Mouse (Mus musculus) forebrain, embryonic 12.5 days (tissue): ENCODE measurements around the gene Gm47791. TPM values are rescaled to one million over a fixed set of nuclear protein-coding genes. Genes with fewer than 3 reads are reported as not detected.

Experiments used
- ATAC-seq: fragments of 200-750 bp; cut with Nextera tagmentation; 2 replicates; pipeline ENCODE4 v1.8.0; 2017; ENCODE audit warnings: moderate TSS enrichment; ENCODE audit not compliant: low FRiP score
- H3K27ac ChIP-seq: fragments of 300-500 bp; sonication (generic); 2 replicates; pipeline ENCODE4 v1.5.1; 2016; ENCODE audit warnings: mild to moderate bottlenecking
- H3K27me3 ChIP-seq: fragments of 300-500 bp; sonication (generic); 2 replicates; pipeline ENCODE4 v1.6.1; 2016; ENCODE audit warnings: mild to moderate bottlenecking
- H3K36me3 ChIP-seq: fragments of 300-500 bp; sonication (generic); replicated peaks from 2 replicates; pipeline ENCODE4 v1.6.1; 2016; ENCODE audit warnings: mild to moderate bottlenecking
- H3K4me1 ChIP-seq: fragments of 300-500 bp; sonication (generic); 2 replicates; pipeline ENCODE4 v1.6.1; 2016
- H3K4me2 ChIP-seq: fragments of 300-500 bp; sonication (generic); 2 replicates; pipeline ENCODE4 v1.6.1; 2016; ENCODE audit warnings: mild to moderate bottlenecking, moderate library complexity
- H3K4me3 ChIP-seq: fragments of 300-500 bp; sonication (generic); replicated peaks from 2 replicates; pipeline ENCODE4 v1.5.1; 2016; ENCODE audit warnings: mild to moderate bottlenecking
- H3K9ac ChIP-seq: fragments of 300-500 bp; sonication (generic); 2 replicates; pipeline ENCODE4 v1.6.1; 2016; ENCODE audit warnings: mild to moderate bottlenecking
- H3K9me3 ChIP-seq: fragments of 300-500 bp; sonication (generic); 2 replicates; pipeline ENCODE4 v1.6.1; 2016
- WGBS: fragments of 180-500 bp; shearing (Covaris S2); methylation state at CpG from one replicate; pipeline ENCODE4 v1.1.7; 2016; 5-methylcytosine and 5-hydroxymethylcytosine counted together
- polyA plus RNA-seq: library from polyadenylated mRNA; unstranded; fragments of >200 nt; fragmentation: Nextera tagmentation; extraction: Ambion mirVana; gene quantifications from 2 replicates; pipeline ENCODE4 v1.2.1, GENCODE M21; 2016

Gm47791 gene
- not detected in 2 replicates for polyA plus RNA-seq

DNA sequence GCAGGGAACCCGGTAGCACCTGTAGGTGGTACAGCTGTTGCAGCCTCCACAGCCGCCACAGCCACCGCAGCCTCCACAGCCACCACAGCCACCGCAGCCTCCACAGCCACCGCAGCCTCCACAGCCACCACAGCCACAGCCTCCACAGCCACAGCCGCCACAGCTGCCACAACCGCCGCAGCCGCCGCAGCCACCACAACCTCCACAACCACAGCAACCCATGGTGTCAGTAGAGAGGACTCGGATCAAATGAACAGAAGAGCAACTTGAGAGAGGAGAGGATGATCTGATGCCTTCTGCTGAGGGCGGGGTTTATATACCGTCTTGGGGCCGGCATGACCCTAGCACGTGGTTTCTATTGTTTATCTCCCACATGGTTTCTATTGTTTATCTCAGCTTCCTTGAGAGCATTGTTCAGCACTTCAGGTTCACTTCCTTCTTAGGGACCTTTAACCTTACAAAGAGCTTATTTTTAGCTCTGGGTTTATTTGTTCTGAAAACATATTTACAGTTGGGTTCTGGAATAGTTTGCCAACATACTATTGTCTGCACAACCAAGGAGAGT, at the start of gene Gm47791:
Gene Gm47791, minus strand, starts transcription at position 222 of the 565 bp plus-strand sequence.
- H3K9me3 ChIP-seq = no peaks in the 10 kb centered on the region
- no peak for ATAC-seq
- H3K9ac ChIP-seq = no peak within 1 kb of the TSS
- H3K4me2 ChIP-seq = no peak within 1 kb of the TSS
- H3K27me3 ChIP-seq = no peaks in the 10 kb centered on the region
- no peak within 1 kb of the TSS for H3K4me3 ChIP-seq
- H3K36me3 ChIP-seq = no peaks in the 10 kb centered on the region
- no peak within 1 kb of the TSS for H3K27ac ChIP-seq
- H3K4me1 ChIP-seq = no peaks in the 10 kb centered on the region
- WGBS = 93% methylated on average over 15 of the region's 15 CpGs

DNA sequence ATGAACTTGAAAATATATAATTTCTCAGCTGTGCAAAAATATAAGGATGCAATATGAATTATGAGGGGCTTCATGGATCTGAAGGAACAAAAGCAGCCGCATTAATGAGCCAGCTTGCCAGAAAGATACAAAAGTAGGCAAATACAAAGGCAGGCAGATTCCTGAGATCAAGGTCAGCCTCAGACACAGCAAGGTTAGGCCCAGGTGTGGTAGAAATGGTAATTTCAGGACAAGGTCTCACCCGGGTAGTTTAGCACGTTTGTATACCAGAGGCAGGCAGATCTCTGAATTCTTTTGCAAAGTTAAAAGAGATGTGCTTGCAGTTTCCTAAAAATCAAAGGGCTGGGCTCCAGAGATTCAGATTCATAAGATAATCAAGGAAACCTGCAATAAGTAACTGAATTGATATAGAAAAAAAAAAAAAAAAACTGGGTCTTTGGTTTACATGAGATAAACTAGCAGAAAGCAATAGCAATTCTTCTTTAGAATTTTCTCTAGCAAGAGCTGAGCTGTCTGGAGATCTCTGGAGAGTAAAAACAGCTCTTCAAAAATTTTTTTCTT, 49.7 kb upstream of the Gm47791 start:
- Histone ChIP-seq H3K4me2 (no peak overlapping the region), H3K27ac (no peak overlapping the region), H3K4me3 (no peak overlapping the region), H3K9me3 (no peaks in the 10 kb centered on the region), H3K9ac (no peak overlapping the region), H3K4me1 (no peaks in the 10 kb centered on the region), H3K27me3 (no peaks in the 10 kb centered on the region), H3K36me3 (no peaks in the 10 kb centered on the region)
- WGBS = 86% methylated on average over 3 of the region's 3 CpGs
- ATAC-seq = no peak

DNA sequence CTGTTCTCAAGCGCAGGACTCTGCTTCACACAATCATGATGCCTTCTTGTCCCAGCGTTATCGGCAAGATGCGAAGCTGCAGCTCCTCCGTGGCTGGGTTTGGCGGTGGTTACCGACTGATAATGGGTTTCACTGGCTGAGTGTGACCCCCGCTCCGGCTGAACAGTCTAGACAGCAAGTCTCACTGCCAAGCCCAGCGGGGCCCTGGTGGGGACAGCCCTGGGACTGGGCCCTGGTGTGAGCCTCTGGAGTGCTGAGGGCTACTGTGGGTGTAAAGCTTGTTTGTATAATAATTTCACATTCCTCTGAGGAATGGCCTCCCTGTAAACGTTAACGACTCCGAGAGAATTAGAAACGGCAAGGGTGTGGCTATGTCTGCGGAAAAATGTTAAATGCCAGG, 49.1 kb upstream of the Gm47791 start:
- Histone ChIP-seq H3K27ac (no peak overlapping the region), H3K27me3 (no peaks in the 10 kb centered on the region), H3K36me3 (no peaks in the 10 kb centered on the region), H3K4me3 (no peak overlapping the region), H3K9ac (no peak overlapping the region), H3K4me2 (no peak overlapping the region), H3K4me1 (no peaks in the 10 kb centered on the region), H3K9me3 (no peaks in the 10 kb centered on the region)
- no peak for ATAC-seq
- WGBS = 73% methylated on average over 15 of the region's 15 CpGs

DNA sequence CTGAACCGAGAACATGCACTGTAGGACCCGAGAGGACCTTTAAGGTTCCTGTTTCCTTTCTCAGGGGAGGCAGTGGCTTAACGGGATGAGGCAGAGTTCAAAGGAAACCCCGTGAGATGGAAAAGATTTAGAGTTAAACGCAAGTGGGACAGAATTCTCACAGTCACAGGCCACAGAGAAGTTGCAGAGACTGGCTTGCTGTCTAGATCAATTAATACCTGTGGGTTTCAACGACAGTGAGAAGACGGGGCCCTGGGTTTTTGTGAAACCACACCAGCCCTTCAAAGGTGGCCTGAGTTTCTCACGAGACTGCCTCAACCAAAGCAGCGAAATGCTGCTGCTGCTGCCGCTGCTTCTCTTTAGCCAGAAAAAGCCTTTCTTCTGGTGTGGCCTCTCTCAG, 48.3 kb upstream of the Gm47791 start:
- Histone ChIP-seq H3K4me3 (no peak overlapping the region), H3K4me1 (no peaks in the 10 kb centered on the region), H3K27me3 (no peaks in the 10 kb centered on the region), H3K27ac (no peak overlapping the region), H3K9me3 (no peaks in the 10 kb centered on the region), H3K9ac (no peak overlapping the region), H3K36me3 (no peaks in the 10 kb centered on the region), H3K4me2 (no peak overlapping the region)
- WGBS = 58% methylated on average over 10 of the region's 10 CpGs
- no peak for ATAC-seq

DNA sequence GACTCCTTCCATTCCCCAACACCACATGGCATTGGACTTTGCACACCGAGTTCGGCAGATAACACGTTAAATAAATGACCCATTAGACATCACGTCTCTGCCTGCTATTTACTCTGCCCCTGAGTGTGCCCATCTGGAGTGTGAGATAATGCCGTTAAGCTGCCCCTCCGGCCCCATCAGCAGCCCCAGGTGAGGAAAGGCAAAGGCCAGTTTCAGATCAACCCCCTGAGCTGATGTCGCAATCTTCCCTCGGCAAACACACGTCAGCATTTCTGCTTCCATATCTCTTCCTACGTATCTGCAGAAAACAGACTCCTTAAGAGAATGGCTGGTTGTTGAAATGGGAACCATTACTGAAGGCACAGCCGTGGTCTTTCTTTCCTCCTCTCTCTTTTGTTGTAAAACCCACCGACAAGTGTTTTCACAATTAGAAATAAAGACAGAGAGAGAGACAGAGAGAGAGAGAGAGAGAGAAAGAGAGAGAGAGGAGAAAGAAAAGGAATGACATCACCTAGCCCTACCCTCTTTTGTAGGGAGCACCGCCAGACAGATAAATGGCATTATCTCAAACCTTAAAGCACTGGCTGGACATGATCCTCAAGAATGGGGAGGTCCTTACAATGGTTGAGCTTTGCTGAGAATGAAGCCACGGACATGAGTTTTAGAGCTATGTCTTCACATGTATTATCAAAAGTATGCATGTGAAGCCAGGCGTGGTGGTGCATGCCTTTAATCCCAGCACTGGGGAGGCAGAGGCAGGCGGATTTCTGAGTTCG, 45.1 kb upstream of the Gm47791 start:
- Histone ChIP-seq H3K4me2 (no peak overlapping the region), H3K27ac (no peak overlapping the region), H3K36me3 (no peaks in the 10 kb centered on the region), H3K9ac (no peak overlapping the region), H3K4me3 (no peak overlapping the region), H3K4me1 (no peaks in the 10 kb centered on the region), H3K9me3 (no peaks in the 10 kb centered on the region), H3K27me3 (no peaks in the 10 kb centered on the region)
- ATAC-seq = no peak
- 79% methylated on average over 17 of the region's 17 CpGs for WGBS

DNA sequence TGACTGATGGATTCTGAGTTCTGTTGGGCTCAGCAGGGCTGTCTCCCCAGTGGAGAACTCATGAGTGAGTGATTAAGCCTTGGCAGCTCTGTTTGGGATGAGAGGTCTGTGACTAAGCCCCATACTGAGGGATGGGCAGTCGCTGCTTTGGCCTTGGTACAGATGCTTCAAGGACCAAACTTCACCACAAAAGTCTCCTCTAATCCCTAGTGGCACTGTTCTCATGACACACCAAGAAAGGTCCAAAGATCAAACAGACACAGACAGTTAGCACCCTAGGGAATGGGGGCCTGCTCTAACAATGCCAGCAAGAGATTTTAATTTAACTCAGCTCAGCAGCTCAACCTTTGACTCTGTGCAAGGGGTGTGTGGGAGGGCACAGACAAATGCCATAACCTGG, 40.7 kb upstream of the Gm47791 start:
- Histone ChIP-seq H3K9ac (no peak overlapping the region), H3K4me2 (no peak overlapping the region), H3K27me3 (no peaks in the 10 kb centered on the region), H3K4me1 (no peaks in the 10 kb centered on the region), H3K27ac (no peak overlapping the region), H3K9me3 (no peaks in the 10 kb centered on the region), H3K36me3 (no peaks in the 10 kb centered on the region), H3K4me3 (no peak overlapping the region)
- ATAC-seq = no peak
- 86% methylated on average over 1 of the region's 1 CpGs for WGBS

DNA sequence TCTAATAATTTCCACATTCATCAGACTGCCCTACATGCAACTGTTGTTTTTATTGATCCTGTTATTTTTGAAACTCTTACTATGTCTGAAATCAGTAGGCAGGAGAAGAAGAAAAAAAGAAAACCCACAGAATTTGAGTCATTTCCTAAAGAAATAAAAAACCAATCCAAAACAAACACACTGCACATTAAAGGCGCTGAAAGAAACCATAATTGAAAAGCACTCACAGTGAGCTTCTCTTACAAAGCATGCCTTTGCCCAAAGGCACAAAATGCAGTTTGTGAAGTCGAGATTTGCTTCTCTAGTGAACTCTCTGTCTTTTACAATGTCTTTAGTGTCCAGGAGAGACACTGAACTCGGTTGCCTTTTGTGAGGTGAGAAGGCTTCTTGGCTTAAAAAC, 37.5 kb upstream of the Gm47791 start:
- no peaks in the 10 kb centered on the region for H3K4me1 ChIP-seq
- H3K27ac ChIP-seq = no peak overlapping the region
- no peak for ATAC-seq
- no peak overlapping the region for H3K9ac ChIP-seq
- H3K9me3 ChIP-seq = no peaks in the 10 kb centered on the region
- H3K4me2 ChIP-seq = no peak overlapping the region
- H3K36me3 ChIP-seq = no peaks in the 10 kb centered on the region
- H3K4me3 ChIP-seq = no peak overlapping the region
- 73% methylated on average over 3 of the region's 3 CpGs for WGBS
- no peaks in the 10 kb centered on the region for H3K27me3 ChIP-seq

DNA sequence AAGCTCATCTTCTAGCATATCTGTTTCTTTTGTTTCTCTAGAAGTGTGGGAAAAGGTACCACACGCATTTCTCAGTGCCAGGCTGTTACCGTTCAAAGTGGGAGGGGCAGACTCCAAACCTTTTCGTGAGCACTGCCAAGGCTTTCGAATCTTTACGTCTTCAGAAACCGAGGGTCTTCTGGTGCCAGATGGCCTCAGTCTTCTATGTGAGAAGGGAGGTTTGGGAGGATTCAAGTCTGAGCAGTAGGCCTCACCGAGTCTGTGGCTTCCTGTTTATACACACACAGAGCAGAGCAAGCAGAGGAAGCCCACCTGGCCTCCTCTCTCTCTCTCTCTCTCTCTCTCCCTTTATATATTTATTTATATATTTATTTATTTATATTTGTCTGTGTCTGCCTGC, 36.2 kb upstream of the Gm47791 start:
- WGBS = 84% methylated on average over 7 of the region's 7 CpGs
- H3K27ac ChIP-seq = no peak overlapping the region
- ATAC-seq = no peak
- H3K9me3 ChIP-seq = no peaks in the 10 kb centered on the region
- no peaks in the 10 kb centered on the region for H3K4me1 ChIP-seq
- H3K4me2 ChIP-seq = no peak overlapping the region
- H3K9ac ChIP-seq = no peak overlapping the region
- no peaks in the 10 kb centered on the region for H3K27me3 ChIP-seq
- H3K4me3 ChIP-seq = no peak overlapping the region
- H3K36me3 ChIP-seq = no peaks in the 10 kb centered on the region

DNA sequence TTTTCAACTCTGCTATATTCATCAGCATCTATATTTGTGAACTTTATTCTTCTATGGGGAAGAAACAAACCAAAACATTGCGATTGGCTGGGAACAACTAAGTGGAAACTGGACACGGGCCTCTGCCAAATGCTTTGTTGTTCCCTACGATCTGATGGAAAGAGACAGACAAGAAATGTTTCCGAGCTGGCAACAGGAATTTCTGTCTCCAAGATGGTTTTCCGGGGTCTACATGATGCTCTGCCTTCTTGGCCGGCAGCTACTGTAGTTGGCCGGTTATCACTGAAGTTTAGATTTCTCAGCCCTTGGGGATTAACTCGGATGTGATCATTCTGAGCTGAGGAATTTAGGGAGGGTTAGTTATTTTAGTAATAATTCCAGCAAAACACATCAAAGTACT, 35.3 kb upstream of the Gm47791 start:
- 94% methylated on average over 8 of the region's 8 CpGs for WGBS

DNA sequence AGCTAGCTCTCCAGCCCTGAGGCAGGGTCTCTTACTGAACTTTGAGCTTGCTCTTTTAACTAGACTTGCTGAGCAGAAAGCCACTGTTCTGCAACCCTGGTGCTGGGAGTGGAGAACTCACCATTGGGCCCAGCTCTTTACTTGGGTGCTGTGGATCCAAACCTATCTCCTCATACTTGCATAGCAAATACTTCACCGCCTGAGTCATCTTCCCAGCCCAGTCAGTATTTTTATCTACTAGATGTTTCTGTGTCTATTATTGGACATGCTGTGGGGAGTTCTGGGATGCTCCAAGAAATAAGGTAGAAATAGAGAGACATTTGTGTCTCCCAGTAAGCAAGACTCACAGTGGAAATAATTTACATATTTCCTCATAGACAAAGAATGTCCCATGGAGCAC, 33.0 kb upstream of the Gm47791 start:
- Histone ChIP-seq H3K36me3 (no peaks in the 10 kb centered on the region), H3K4me1 (no peaks in the 10 kb centered on the region), H3K27me3 (no peaks in the 10 kb centered on the region), H3K4me2 (no peak overlapping the region), H3K27ac (no peak overlapping the region), H3K4me3 (no peak overlapping the region), H3K9ac (no peak overlapping the region), H3K9me3 (no peaks in the 10 kb centered on the region)
- ATAC-seq = no peak
- 93% methylated on average over 1 of the region's 1 CpGs for WGBS

More for the DNA sequence above, 35.3 kb upstream of the Gm47791 start:
- Histone ChIP-seq H3K4me3 (no peak overlapping the region), H3K4me1 (no peaks in the 10 kb centered on the region), H3K9me3 (no peaks in the 10 kb centered on the region), H3K27me3 (no peaks in the 10 kb centered on the region), H3K36me3 (no peaks in the 10 kb centered on the region), H3K4me2 (no peak overlapping the region), H3K27ac (no peak overlapping the region), H3K9ac (no peak overlapping the region)
- no peak for ATAC-seq

DNA sequence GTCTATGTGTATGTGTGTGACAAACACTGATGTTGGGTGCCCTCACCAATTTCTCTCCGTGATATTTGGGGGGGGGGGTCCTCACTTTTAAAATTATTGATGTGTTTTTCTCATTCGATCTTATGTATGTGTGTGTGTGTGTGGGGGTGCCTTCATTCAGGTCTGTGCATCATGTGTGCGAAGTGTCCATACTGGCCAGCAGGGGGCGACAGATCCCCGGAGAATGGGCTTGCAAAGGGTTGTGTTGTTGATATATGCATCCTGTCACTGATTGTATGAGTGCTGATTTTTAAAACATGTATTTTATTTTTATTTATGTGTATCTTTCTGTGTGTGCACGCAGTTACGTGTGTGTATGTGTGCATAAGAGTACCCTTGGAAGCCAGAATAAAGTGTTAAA, 32.6 kb upstream of the Gm47791 start:
- no peaks in the 10 kb centered on the region for H3K4me1 ChIP-seq
- H3K4me3 ChIP-seq = no peak overlapping the region
- H3K27ac ChIP-seq = no peak overlapping the region
- ATAC-seq = no peak
- H3K27me3 ChIP-seq = no peaks in the 10 kb centered on the region
- no peak overlapping the region for H3K9ac ChIP-seq
- H3K4me2 ChIP-seq = no peak overlapping the region
- 72% methylated on average over 7 of the region's 7 CpGs for WGBS
- H3K36me3 ChIP-seq = no peaks in the 10 kb centered on the region
- H3K9me3 ChIP-seq = no peaks in the 10 kb centered on the region

DNA sequence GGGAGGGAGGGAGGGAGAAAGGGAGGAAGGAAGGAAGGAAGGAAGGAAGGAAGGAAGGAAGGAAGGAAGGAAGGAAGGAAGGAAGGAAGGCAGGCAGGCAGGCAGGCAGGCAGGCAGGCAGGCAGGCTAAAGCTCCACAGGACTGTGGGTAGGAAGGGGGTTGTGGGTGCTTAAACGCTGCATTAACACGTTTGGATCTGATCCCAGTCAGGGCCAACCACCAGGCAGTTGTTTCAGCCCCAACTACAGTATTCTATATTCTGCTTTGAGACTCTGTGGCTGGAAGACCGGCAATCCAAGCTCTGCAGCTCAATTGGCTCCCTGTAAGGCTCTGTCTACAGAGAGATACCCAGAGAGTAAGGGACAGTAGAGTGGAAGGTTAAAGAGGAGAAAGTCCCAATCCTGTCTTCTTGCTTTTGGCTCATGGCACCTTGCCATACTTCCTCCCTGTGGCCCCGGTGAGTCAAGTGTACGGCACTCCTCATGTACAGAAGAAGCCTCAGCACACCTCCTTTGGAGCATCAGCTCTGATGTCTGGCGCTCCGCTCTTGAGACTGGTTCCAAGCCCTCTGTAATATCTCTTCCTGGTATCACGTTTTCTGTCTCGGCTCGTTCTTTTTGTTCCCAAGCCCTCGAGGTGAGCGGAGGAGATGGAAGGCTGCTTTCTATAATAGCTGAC, 30.2 kb upstream of the Gm47791 start:
- ATAC-seq = no peak
- Histone ChIP-seq H3K9me3 (no peaks in the 10 kb centered on the region), H3K4me2 (no peak overlapping the region), H3K36me3 (no peaks in the 10 kb centered on the region), H3K27me3 (no peaks in the 10 kb centered on the region), H3K4me3 (no peak overlapping the region), H3K27ac (no peak overlapping the region), H3K9ac (no peak overlapping the region), H3K4me1 (no peaks in the 10 kb centered on the region)
- WGBS = 85% methylated on average over 12 of the region's 12 CpGs
